Mouse (Mus musculus) 416B (cell line): Measurements from ENCODE around the gene Plch1.
A peak's percentile ranks its signal among the peaks of the same experiment; 100 is the strongest.

ENCODE experiments used
- DNase-seq: peaks from one replicate; pipeline ENCODE4 v3.0.0; 2011; ENCODE audit warnings: low read depth

Plch1 gene

GRCm38 (mm10) chr3:63692727-63693126, 206.5 kb downstream of the Plch1 start:
- no peak for DNase-seq

GRCm38 (mm10) chr3:63668779-63669178, 230.5 kb downstream of the Plch1 start:
- no peak for DNase-seq

DNA sequence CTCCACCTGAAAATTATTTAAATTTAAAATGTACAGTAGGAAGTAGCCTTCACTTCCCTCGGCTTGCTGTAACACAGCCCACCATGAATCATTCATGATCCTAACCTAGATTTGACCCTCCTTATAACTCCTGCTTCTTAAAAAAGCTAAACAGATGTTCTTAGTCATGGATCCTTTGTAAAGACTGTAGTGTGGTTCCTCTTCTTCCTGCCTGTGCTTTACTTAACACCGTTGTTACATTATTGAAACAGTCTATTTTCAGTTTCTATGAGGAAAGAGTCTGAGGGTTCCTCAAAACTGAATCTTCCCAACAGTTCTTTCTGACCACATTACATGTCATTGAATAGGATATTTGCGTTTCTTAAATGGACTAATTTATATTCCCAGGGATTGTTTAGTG, 234.0 kb downstream of the Plch1 start:
- peak; percentile 17 for DNase-seq

DNA sequence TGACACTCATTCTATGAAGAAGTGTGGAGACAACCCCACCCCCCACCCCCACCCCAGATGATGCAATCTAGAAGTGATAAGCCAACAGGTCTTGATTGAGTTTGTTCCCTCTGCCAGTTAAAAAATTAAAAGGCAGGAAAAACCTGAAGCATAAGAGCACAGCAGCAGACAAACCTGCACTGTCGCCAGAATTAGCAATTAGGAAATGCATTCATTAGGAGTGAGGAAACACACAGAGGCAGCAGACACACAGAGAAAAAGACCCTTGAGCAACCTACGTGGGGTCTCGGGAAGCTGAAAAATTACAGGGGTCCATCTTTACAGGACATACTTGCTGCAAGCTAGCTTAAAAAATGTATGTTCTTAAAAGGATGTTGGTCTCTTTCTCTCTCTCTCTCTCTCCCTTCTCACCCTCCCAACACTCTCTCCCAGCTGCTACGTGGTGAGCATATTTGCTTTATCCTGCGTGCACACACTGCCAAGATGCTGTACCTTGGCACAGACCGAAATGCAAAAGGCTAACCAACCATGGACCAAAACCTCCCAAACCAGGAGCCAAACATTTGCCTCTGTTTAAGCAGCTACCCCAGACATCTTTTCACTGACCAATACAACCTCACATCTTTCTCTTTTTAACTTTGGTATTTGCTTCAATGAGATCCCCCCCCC, 234.6 kb downstream of the Plch1 start:
- DNase-seq = no peak
